Mouse (Mus musculus) CH12.LX (cell line): ENCODE data around the gene AC134908.4. TPM values are rescaled to one million over a fixed set of nuclear protein-coding genes. Genes with fewer than 3 reads are reported as not detected.
A peak's percentile ranks its signal among the peaks of the same experiment; 100 is the strongest.

Experiments used
- DNase-seq: peaks from one replicate; pipeline ENCODE4 v3.0.0-alpha.2; 2013; ENCODE audit errors: extremely low read depth
- H3K27ac ChIP-seq: 2 replicates; pipeline ENCODE4 v1.5.1; 2012; ENCODE audit warnings: low read depth, mild to moderate bottlenecking, control low read depth, moderate library complexity; ENCODE audit not compliant: insufficient read depth
- H3K27me3 ChIP-seq: replicated peaks from 2 replicates; pipeline ENCODE3; 2012; ENCODE audit warnings: inconsistent platforms
- H3K36me3 ChIP-seq, 2 experiments: replicated peaks in 1 of 2; 2 replicates each; pipeline versions ENCODE3 to v1.6.1; 2012; ENCODE audit warnings: inconsistent platforms in 1 of 2, low read length in 1 of 2, mild to moderate bottlenecking in 1 of 2, mixed read lengths in 1 of 2, moderate library complexity in 1 of 2; ENCODE audit not compliant: control insufficient read depth in 1 of 2, insufficient read depth in 1 of 2
- H3K4me1 ChIP-seq, 2 experiments: 2 replicates each; pipeline ENCODE4 v1.6.1; 2012; ENCODE audit warnings: inconsistent platforms in 1 of 2, moderate library complexity in 1 of 2; ENCODE audit not compliant: insufficient read depth in 2 of 2, control insufficient read depth in 1 of 2
- H3K4me2 ChIP-seq: 2 replicates; pipeline ENCODE4 v1.6.1; 2012; ENCODE audit warnings: low read depth, mild to moderate bottlenecking, control low read depth; ENCODE audit not compliant: poor library complexity, insufficient read depth, severe bottlenecking
- H3K4me3 ChIP-seq, 3 experiments: fragments of 150-350 bp in 1 of 3; sonication (generic) in 1 of 3; replicated peaks in 1 of 3; 2 replicates each; pipeline versions ENCODE3 to v1.5.1; 2011 to 2012; ENCODE audit warnings: low read depth in 2 of 3, low read length in 2 of 3, mild to moderate bottlenecking in 2 of 3, moderate library complexity in 2 of 3, control low read depth in 1 of 3, improper control_type of control experiment in 1 of 3, inconsistent platforms in 1 of 3, mixed read lengths in 1 of 3; ENCODE audit not compliant: poor library complexity in 1 of 3
- H3K79me2 ChIP-seq: replicated peaks from 2 replicates; pipeline ENCODE4 v1.6.1; 2012; ENCODE audit warnings: mild to moderate bottlenecking, moderate library complexity; ENCODE audit not compliant: control insufficient read depth, poor library complexity, insufficient read depth, severe bottlenecking; ENCODE audit errors: extremely low read depth
- H3K9ac ChIP-seq: 2 replicates; pipeline ENCODE4 v1.6.1; 2012; ENCODE audit warnings: low read depth, mild to moderate bottlenecking, control low read depth, moderate library complexity; ENCODE audit not compliant: insufficient read depth
- H3K9me3 ChIP-seq: replicated peaks from 2 replicates; pipeline ENCODE3; 2012; ENCODE audit warnings: low read length, inconsistent platforms, mixed read lengths
- CHD1 ChIP-seq: IDR thresholded peaks from 2 replicates; pipeline ENCODE4 v1.6.1; 2012; ENCODE audit warnings: low read depth, low read length, improper control_type of control experiment, inconsistent platforms
- CTCF ChIP-seq, 2 experiments: IDR thresholded peaks in 1 of 2; conservative IDR thresholded peaks in 1 of 2; 2 replicates each; pipeline ENCODE4 v1.5.1; 2011 to 2012; ENCODE audit warnings: low read depth in 2 of 2, low read length in 2 of 2, improper control_type of control experiment in 1 of 2, inconsistent platforms in 1 of 2, mild to moderate bottlenecking in 1 of 2, moderate library complexity in 1 of 2
- E2F4 ChIP-seq: IDR thresholded peaks from 2 replicates; pipeline ENCODE4 v1.6.1; 2011; ENCODE audit warnings: low read depth, low read length, improper control_type of control experiment; ENCODE audit not compliant: insufficient replicate concordance
- EP300 ChIP-seq: IDR thresholded peaks from 2 replicates; pipeline ENCODE4 v1.6.1; 2011; ENCODE audit warnings: low read length, improper control_type of control experiment
- ETS1 ChIP-seq: conservative IDR thresholded peaks from 2 replicates; pipeline ENCODE4 v1.6.1; 2012; ENCODE audit warnings: low read depth, mild to moderate bottlenecking, inconsistent platforms, low read length, improper control_type of control experiment, moderate library complexity
- GABPA ChIP-seq: IDR thresholded peaks from 2 replicates; pipeline ENCODE4 v1.6.1; 2012; ENCODE audit warnings: low read depth, low read length, improper control_type of control experiment, inconsistent platforms; ENCODE audit not compliant: insufficient replicate concordance
- HCFC1 ChIP-seq: IDR thresholded peaks from 2 replicates; pipeline ENCODE4 v1.6.1; 2012; ENCODE audit warnings: low read depth, mild to moderate bottlenecking, inconsistent platforms, low read length, improper control_type of control experiment
- JUN ChIP-seq: IDR thresholded peaks from 2 replicates; pipeline ENCODE4 v1.6.1; 2011; ENCODE audit warnings: low read depth, mild to moderate bottlenecking, low read length, improper control_type of control experiment, moderate library complexity; ENCODE audit not compliant: insufficient read depth
- KAT2A ChIP-seq: IDR thresholded peaks from 2 replicates; pipeline ENCODE4 v1.6.1; 2012; ENCODE audit warnings: low read length, improper control_type of control experiment, inconsistent platforms; ENCODE audit not compliant: insufficient replicate concordance
- MAFK ChIP-seq: IDR thresholded peaks from 2 replicates; pipeline ENCODE4 v1.6.1; 2011; ENCODE audit warnings: low read length, improper control_type of control experiment; ENCODE audit not compliant: insufficient replicate concordance
- MAX ChIP-seq: IDR thresholded peaks from 2 replicates; pipeline ENCODE4 v1.6.1; 2011; ENCODE audit warnings: low read length, improper control_type of control experiment
- MAZ ChIP-seq: IDR thresholded peaks from 2 replicates; pipeline ENCODE4 v1.6.1; 2012; ENCODE audit warnings: low read depth, mild to moderate bottlenecking, inconsistent platforms, low read length, improper control_type of control experiment, moderate library complexity
- MEF2A ChIP-seq: IDR thresholded peaks from 2 replicates; pipeline ENCODE4 v1.6.1; 2014; ENCODE audit warnings: low read depth, mild to moderate bottlenecking, inconsistent platforms, low read length, improper control_type of control experiment, borderline replicate concordance
- MXI1 ChIP-seq: IDR thresholded peaks from 2 replicates; pipeline ENCODE4 v1.6.1; 2011; ENCODE audit warnings: mild to moderate bottlenecking, low read depth, low read length, improper control_type of control experiment
- NELFE ChIP-seq: IDR thresholded peaks from 2 replicates; pipeline ENCODE4 v1.6.1; 2011; ENCODE audit warnings: low read depth, low read length, improper control_type of control experiment
- NRF1 ChIP-seq: IDR thresholded peaks from 2 replicates; pipeline ENCODE4 v1.6.1; 2014; ENCODE audit warnings: low read depth, mild to moderate bottlenecking, inconsistent platforms, low read length, improper control_type of control experiment, moderate library complexity
- PAX5 ChIP-seq: IDR thresholded peaks from 2 replicates; pipeline ENCODE4 v1.6.1; 2012; ENCODE audit warnings: low read length, inconsistent platforms, mixed read lengths
- POLR2A ChIP-seq: IDR thresholded peaks from 2 replicates; pipeline ENCODE4 v1.6.1; 2011; ENCODE audit warnings: low read depth, mild to moderate bottlenecking, improper control_type of control experiment, low read length
- POLR2AphosphoS2 ChIP-seq: IDR thresholded peaks from 2 replicates; pipeline ENCODE4 v1.6.1; 2011; ENCODE audit warnings: low read depth, low read length, improper control_type of control experiment
- RCOR1 ChIP-seq: conservative IDR thresholded peaks from 2 replicates; pipeline ENCODE4 v1.6.1; 2012; ENCODE audit warnings: low read depth, mild to moderate bottlenecking, inconsistent platforms, low read length, improper control_type of control experiment
- TCF12 ChIP-seq: IDR thresholded peaks from 2 replicates; pipeline ENCODE4 v1.6.1; 2014; ENCODE audit warnings: low read depth, mild to moderate bottlenecking, inconsistent platforms, low read length, improper control_type of control experiment
- UBTF ChIP-seq: IDR thresholded peaks from 2 replicates; pipeline ENCODE4 v1.6.1; 2012; ENCODE audit warnings: low read depth, mild to moderate bottlenecking, inconsistent platforms, low read length, improper control_type of control experiment, moderate library complexity
- USF1 ChIP-seq: IDR thresholded peaks from 2 replicates; pipeline ENCODE4 v1.6.1; 2014; ENCODE audit warnings: low read depth, mild to moderate bottlenecking, inconsistent platforms, low read length, improper control_type of control experiment
- USF2 ChIP-seq: conservative IDR thresholded peaks from 2 replicates; pipeline ENCODE4 v1.6.1; 2011; ENCODE audit warnings: low read depth, low read length, improper control_type of control experiment
- ZKSCAN1 ChIP-seq: IDR thresholded peaks from 2 replicates; pipeline ENCODE4 v1.6.1; 2012; ENCODE audit warnings: low read depth, inconsistent platforms, low read length, improper control_type of control experiment, borderline replicate concordance
- ZMIZ1 ChIP-seq: IDR thresholded peaks from 2 replicates; pipeline ENCODE4 v1.6.1; 2012; ENCODE audit warnings: low read depth, mild to moderate bottlenecking, inconsistent platforms, low read length, improper control_type of control experiment
- dilution Hi-C: fragments of 300-500 bp; cut with MboI; formaldehyde crosslinking; loops from 2 replicates; pipeline ENCODE4 v1.14.3; 2020; ENCODE audit warnings: low sequenced_read_pairs; ENCODE audit not compliant: extremely low pct_unique_long_range_greater_than_20kb, extremely low pct_ligation_motif_present
- in situ Hi-C: fragments of 300-500 bp; cut with MboI; formaldehyde crosslinking; loops from 3 replicates; pipeline ENCODE4 v1.14.3; 2019; ENCODE audit warnings: low sequenced_read_pairs, low pct_ligation_motif_present, low pct_unique_long_range_greater_than_20kb, mixed read lengths
- polyA plus RNA-seq: library from polyadenylated mRNA; unstranded; fragments of >175 nt; gene quantifications from 2 replicates; pipeline ENCODE4 v1.2.1, GENCODE M21; 2012; ENCODE audit warnings: low read depth; ENCODE audit not compliant: insufficient read length
- total RNA-seq, 2 experiments: library from RNA; depleted of rRNA; stranded (reverse); fragments of 300-350 nt in 1 of 2; fragments of >200 nt in 1 of 2; gene quantifications; 2 replicates each; pipeline ENCODE4 v1.2.3; 2012 to 2014

AC134908.4 gene
- total and polyA plus RNA-seq, 3 experiments, result not detected

DNA sequence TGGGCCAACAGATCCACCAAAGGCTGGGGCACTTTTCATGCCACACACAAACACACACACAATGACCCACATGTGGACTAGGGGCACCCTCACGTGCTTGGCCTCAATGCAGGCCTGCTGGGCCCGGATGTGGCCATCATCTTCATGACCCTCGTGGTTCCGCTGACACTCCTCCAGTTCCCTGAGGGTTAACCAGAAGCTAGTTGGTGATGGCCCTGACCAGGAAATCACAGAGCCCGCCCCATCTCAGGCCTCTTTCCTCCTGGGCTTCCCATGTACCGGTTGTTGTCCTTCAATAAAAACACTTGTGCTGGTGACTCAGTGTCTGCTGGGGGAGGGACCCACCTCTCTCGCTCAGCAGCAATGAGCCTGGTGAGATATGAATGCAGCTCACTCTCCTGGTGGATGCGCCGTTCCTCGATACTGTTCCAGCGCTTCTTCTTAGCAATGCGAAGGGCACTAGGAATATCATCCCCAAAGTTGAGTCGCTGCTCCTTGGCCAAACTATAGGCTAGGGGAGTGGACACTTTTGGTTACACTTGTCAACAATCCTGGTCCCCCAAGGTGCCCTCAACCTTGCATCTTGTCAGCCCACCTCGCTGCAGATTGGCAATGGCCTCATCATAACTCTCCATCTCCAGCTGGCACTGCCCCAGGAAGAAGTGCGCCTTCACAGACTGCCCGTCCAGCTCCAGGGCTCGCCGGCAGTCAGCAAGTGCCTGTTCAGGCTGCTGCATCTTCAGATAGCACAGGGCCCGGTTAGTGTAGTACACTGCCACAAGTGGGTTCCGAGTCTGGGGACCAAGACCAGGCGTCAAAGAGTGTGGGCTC lies 36.2 kb upstream of the AC134908.4 start:
- peaks cover 23 to 48% of the 10 kb centered on the region in 2 experiments for H3K4me1 ChIP-seq

DNA sequence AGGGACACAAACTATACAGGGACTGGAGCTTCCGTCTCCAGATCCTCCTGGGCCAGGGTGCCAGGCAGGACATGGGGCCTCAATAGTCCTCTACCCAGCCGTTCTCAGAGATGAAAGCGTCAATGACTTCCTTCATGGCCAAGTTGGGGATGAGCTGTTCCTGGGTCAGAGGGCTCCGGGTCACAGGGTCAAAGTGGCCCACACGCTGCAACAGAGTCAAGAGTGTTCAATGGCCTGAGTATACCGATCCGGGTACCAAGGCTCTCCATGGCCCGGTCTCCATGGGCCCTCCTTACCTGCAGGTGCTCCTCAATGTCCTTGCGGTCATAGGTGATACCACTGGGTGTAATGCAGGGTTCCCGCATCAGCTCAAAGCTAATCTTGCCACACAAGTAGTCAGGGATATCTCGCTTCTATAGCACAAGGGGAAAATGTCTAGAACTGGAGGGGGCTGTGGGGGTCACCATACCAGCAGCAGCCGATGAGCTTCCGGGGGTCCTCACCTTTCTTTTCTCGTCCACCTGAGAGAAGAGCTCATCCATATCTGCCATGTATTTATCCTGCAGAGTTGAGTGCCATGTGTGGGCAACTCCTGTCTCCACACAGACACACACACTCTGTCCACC lies 35.5 kb upstream of the AC134908.4 start:
- no peak overlapping the region; the same call in 1 of the 2 replicates for H3K9ac ChIP-seq
- H3K4me2 ChIP-seq, result no peak overlapping the region
- H3K79me2 ChIP-seq, result peaks cover 14% of the 10 kb centered on the region
- TF ChIP-seq MAX (no peak), GABPA (no peak), KAT2A (no peak), USF1 (no peak), POLR2AphosphoS2 (no peak), CHD1 (no peak), UBTF (no peak), POLR2A (no peak), ZMIZ1 (no peak), MAFK (no peak), TCF12 (no peak), NELFE (no peak), HCFC1 (no peak), MEF2A (no peak), JUN (no peak), PAX5 (no peak), MAZ (no peak), E2F4 (no peak), CTCF (conservative IDR thresholded peaks at IDR 0.05 in 1 of 2, IDR thresholded peaks at IDR 0.05 in 1 of 2; ENCODE audit: low read depth in 2 of 2, low read length in 2 of 2) (no peak)
- H3K4me1 ChIP-seq, result peaks cover 23 to 54% of the 10 kb centered on the region in 2 experiments
- no peak overlapping the region for H3K27ac ChIP-seq
- H3K36me3 ChIP-seq, result peaks cover 56 to 77% of the 10 kb centered on the region in 2 experiments
- dilution Hi-C loops, result no loop called here
- no peaks in the 10 kb centered on the region for H3K27me3 ChIP-seq
- H3K9me3 ChIP-seq, result no peaks in the 10 kb centered on the region
- DNase-seq, result no peak
- in situ Hi-C loops, result no loop called here
- H3K4me3 ChIP-seq, result peak overlapping the region in 1 of 3 experiments; percentile 13

More for the DNA sequence above, 36.2 kb upstream of the AC134908.4 start:
- in situ Hi-C loops (no loop called here), dilution Hi-C loops (no loop called here)
- peak overlapping the region; percentile 85 for H3K4me2 ChIP-seq
- no peaks in the 10 kb centered on the region for H3K27me3 ChIP-seq
- peaks cover 56 to 77% of the 10 kb centered on the region in 2 experiments for H3K36me3 ChIP-seq
- H3K79me2 ChIP-seq, result peaks cover 14% of the 10 kb centered on the region
- no peak overlapping the region for H3K27ac ChIP-seq
- H3K9ac ChIP-seq, result peak overlapping the region; percentile 90
- no peaks in the 10 kb centered on the region for H3K9me3 ChIP-seq
- peak overlapping the region; percentile 71 to 81 (median 80) for H3K4me3 ChIP-seq
- DNase-seq, result no peak
- TF ChIP-seq MXI1 (no peak), ZMIZ1 (no peak), MAFK (no peak), USF2 (no peak), NELFE (no peak), POLR2A (no peak), E2F4 (no peak), ZKSCAN1 (no peak), RCOR1 (no peak), ETS1 (no peak), EP300 (no peak), NRF1 (no peak), JUN (no peak), MEF2A (no peak)
- TF ChIP-seq, all 38 proteins: peak for 0
